Mouse (Mus musculus): ENCODE results near the gene Abhd12. TPM values are rescaled to one million over a fixed set of nuclear protein-coding genes. Genes with fewer than 3 reads are reported as not detected.

Gene Abhd12
- total RNA-seq (2023), result 10 to 100 TPM; 28.8 to 33.4 TPM

GRCm38 (mm10) chr2:150904272-150904935 is at the start of gene Abhd12:
Abhd12 (minus strand) TSS chr2:150904741.

GRCm38 (mm10) chr2:150904936-150905450 is 452 bp upstream of the Abhd12 start, which contains the start of gene Gins1:
Gins1 (plus strand) TSS chr2:150905400.

GRCm38 (mm10) chr2:150786251-150787180 is 118.0 kb downstream of the Abhd12 start, which contains the start of gene Pygb:
Pygb (plus strand) TSS chr2:150786735.

Other genes with a start within 250 kb of the Abhd12 start
- gene Acss1, start 236.2 kb downstream of the Abhd12 start, total RNA-seq (2023), result 10 to 100 TPM in 1 of 2 experiments, 1 to 10 TPM in 1; 5.5 to 10.1 TPM
- not detected for gene Vsx1, start 215.4 kb downstream of the Abhd12 start, total RNA-seq (2023)
- gene Entpd6, start 155.7 kb downstream of the Abhd12 start, total RNA-seq (2023), result 1 to 10 TPM; 6.0 to 6.2 TPM
- gene Pygb, start 118.0 kb downstream of the Abhd12 start, total RNA-seq (2023), result 10 to 100 TPM; 12.9 to 21.7 TPM
- 10 to 100 TPM; 13.2 to 18.0 TPM for gene Gins1, start 659 bp upstream of the Abhd12 start, total RNA-seq (2023)
- gene Ninl, start 134.6 kb upstream of the Abhd12 start, total RNA-seq (2023), result 1 to 10 TPM; 1.2 to 1.8 TPM
- 1 to 10 TPM; 5.5 to 8.3 TPM for gene Nanp, start 134.7 kb upstream of the Abhd12 start, total RNA-seq (2023)
- gene Gm14151, start 187.6 kb upstream of the Abhd12 start, total RNA-seq (2023), result not detected
- gene Gm14147, start 193.5 kb upstream of the Abhd12 start, total RNA-seq (2023), result not detected

Measured in neutrophil, adult 59 days (primary cell).